Mouse (Mus musculus) liver, adult 2 months (tissue): ENCODE measurements around the gene Nudt7. TPM values are rescaled to one million over a fixed set of nuclear protein-coding genes. Genes with fewer than 3 reads are reported as not detected.
A peak's percentile ranks its signal among the peaks of the same experiment; 100 is the strongest.

Experiments used
- DNase-seq: peaks from one replicate; pipeline ENCODE4 v3.0.0-alpha.2; 2011; ENCODE audit warnings: low read depth, low spot score; ENCODE audit errors: extremely low read depth
- H3K27ac ChIP-seq: fragments of 200-500 bp; replicated peaks from 2 replicates; pipeline ENCODE4 v1.5.1; 2012; ENCODE audit warnings: low read depth, mild to moderate bottlenecking, control low read depth, inconsistent platforms, low read length; ENCODE audit not compliant: insufficient read depth
- H3K27me3 ChIP-seq: fragments of 200-500 bp; 2 replicates; pipeline ENCODE4 v1.6.1; 2012; ENCODE audit warnings: mild to moderate bottlenecking, moderate library complexity, low read length, inconsistent platforms; ENCODE audit not compliant: control insufficient read depth, insufficient read depth
- H3K36me3 ChIP-seq: fragments of 200-500 bp; 2 replicates; pipeline ENCODE4 v1.6.1; 2012; ENCODE audit warnings: low read length, inconsistent platforms; ENCODE audit not compliant: control insufficient read depth, insufficient read depth
- H3K4me1 ChIP-seq: fragments of 200-500 bp; 2 replicates; pipeline ENCODE4 v1.6.1; 2011; ENCODE audit warnings: low read length; ENCODE audit not compliant: control insufficient read depth, insufficient read depth
- H3K4me3 ChIP-seq: fragments of 200-500 bp; 2 replicates; pipeline ENCODE4 v1.5.1; 2011; ENCODE audit warnings: low read depth, mild to moderate bottlenecking, control low read depth, low read length, moderate library complexity; ENCODE audit not compliant: insufficient read depth
- H3K79me2 ChIP-seq: fragments of 200-500 bp; 2 replicates; pipeline ENCODE4 v1.6.1; 2012; ENCODE audit warnings: inconsistent platforms, mild to moderate bottlenecking, low read length, moderate library complexity; ENCODE audit not compliant: control insufficient read depth, insufficient read depth
- H3K9ac ChIP-seq: fragments of 200-500 bp; 2 replicates; pipeline ENCODE4 v1.6.1; 2012; ENCODE audit warnings: low read depth, mild to moderate bottlenecking, control low read depth, inconsistent platforms, low read length
- CTCF ChIP-seq: fragments of 200-500 bp; IDR thresholded peaks from 2 replicates; pipeline ENCODE4 v1.5.1; 2011; ENCODE audit warnings: low read depth, low read length, control low read depth
- POLR2A ChIP-seq: fragments of 200-500 bp; IDR thresholded peaks from 2 replicates; pipeline ENCODE4 v1.6.1; 2011; ENCODE audit warnings: low read length, control low read depth; ENCODE audit not compliant: insufficient read depth; ENCODE audit errors: extremely low read depth
- WGBS: fragments of 180-500 bp; shearing (Covaris S2); methylation state at CpG from one replicate; pipeline ENCODE4 v1.1.7; 2018; 5-methylcytosine and 5-hydroxymethylcytosine counted together
- polyA plus RNA-seq: library from polyadenylated mRNA; depleted of rRNA; stranded (reverse); fragments of >200 nt; gene quantifications from 2 replicates; pipeline ENCODE4 v1.2.3, GENCODE M21; 2012; rRNA removed
- total RNA-seq: library from RNA; depleted of rRNA; stranded (reverse); fragments of >200 nt; gene quantifications from 2 replicates; pipeline ENCODE4 v1.2.3, GENCODE M21; 2014; rRNA removed

Gene Nudt7
- total and polyA plus RNA-seq, 2 experiments, result 293 to 394 TPM

DNA sequence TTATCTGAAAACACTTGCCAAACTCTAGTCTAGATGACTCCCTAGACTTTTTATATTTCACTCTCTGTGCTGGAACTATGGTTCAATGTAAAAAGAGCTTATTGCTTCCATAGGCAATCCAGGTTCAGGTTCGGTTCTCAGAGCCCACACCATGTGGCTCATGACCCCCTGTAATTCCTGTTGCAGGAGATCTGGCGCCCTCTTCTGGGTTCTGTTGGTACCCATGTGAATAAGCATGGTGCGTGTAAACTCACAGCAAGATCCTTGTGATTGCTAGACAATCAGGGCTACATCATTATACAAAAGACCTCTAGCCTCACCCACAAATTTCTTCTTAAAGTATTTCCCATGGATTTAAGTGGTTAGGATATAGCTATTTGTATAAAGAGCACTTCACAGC, 43.4 kb downstream of the Nudt7 start:
- no peaks in the 10 kb centered on the region for H3K4me1 ChIP-seq
- DNase-seq, result peak; percentile 24
- no peaks in the 10 kb centered on the region for H3K79me2 ChIP-seq
- H3K36me3 ChIP-seq, result no peaks in the 10 kb centered on the region
- TF ChIP-seq POLR2A, result no peak
- peak; percentile 16; the same call in 1 of the 2 replicates for TF ChIP-seq CTCF
- H3K4me3 ChIP-seq, result no peak overlapping the region
- H3K9ac ChIP-seq, result no peak overlapping the region
- peaks cover 2% of the 10 kb centered on the region; the same call in 1 of the 2 replicates for H3K27me3 ChIP-seq
- 68% methylated on average over 3 of the region's 3 CpGs for WGBS
- no peak overlapping the region for H3K27ac ChIP-seq

DNA sequence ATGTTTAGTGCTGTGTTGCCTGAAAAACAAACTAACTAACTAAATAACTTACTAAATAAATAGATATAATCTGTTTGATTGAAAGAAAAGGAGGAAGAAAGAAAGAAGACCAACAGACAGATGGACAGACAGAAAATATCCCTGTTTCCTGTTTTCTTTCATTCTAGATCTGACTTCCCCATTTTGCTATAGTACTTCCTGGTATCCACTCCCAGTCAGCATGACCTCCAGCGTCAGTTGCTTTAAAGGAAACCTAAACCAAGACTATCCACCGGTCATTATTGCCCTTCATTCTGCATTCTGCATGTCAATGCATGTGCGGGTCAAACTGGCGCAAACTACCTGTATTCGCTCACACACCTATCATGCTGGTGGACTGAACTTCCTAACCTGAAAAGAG, 60.0 kb downstream of the Nudt7 start:
- Histone ChIP-seq H3K27me3 (no peaks in the 10 kb centered on the region), H3K36me3 (no peaks in the 10 kb centered on the region), H3K4me1 (no peaks in the 10 kb centered on the region), H3K79me2 (no peaks in the 10 kb centered on the region), H3K9ac (no peak overlapping the region), H3K4me3 (no peak overlapping the region), H3K27ac (no peak overlapping the region)
- TF ChIP-seq POLR2A, result no peak
- TF ChIP-seq CTCF, result no peak
- 82% methylated on average over 5 of the region's 5 CpGs for WGBS
- no peak for DNase-seq

- WGBS, result 57% methylated on average over 2 of the region's 2 CpGs
- no peak overlapping the region for H3K4me3 ChIP-seq
- TF ChIP-seq CTCF (no peak), POLR2A (no peak)
Measured at GRCm38 (mm10) chr8:114198990-114199389, 65.6 kb downstream of the Nudt7 start.

More at GRCm38 (mm10) chr8:114198990-114199389, 65.6 kb downstream of the Nudt7 start:
- H3K4me1 ChIP-seq, result no peaks in the 10 kb centered on the region
- DNase-seq, result no peak
- no peaks in the 10 kb centered on the region for H3K79me2 ChIP-seq
- no peaks in the 10 kb centered on the region for H3K27me3 ChIP-seq
- H3K36me3 ChIP-seq, result no peaks in the 10 kb centered on the region
- no peak overlapping the region for H3K27ac ChIP-seq
- no peak overlapping the region for H3K9ac ChIP-seq

Other genes starting within 250 kb of the Nudt7 start
- gene Vat1l, start 72.1 kb downstream of the Nudt7 start, total RNA-seq, result 0.07 TPM in 1 of 2 replicates, not detected in the other
- gene Vat1l, start 72.1 kb downstream of the Nudt7 start, polyA plus RNA-seq, result not detected in 2 replicates